Mouse (Mus musculus): Measurements from ENCODE around the gene Macrod2.

DNA sequence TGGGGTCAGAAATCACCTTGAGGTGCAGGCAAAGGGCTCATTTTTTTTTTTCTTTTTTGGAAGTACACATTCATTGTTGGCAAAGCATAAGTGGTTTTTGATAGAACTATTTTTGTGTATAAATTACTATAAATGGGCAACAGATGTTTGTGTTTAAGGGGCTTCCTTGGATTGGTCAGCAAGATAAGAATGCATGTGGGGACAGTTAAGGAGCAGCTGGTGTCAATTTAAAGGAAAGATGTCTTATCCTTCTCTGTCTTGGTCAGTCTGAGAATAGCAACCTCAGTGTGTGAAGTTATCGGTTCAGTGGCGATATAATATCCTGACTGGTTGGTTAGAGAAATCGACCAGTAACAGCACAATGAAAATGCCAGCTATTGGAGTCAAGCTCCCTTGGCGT lies 877.9 kb downstream of the Macrod2 start:
- TF ChIP-seq CTCF (IDR thresholded peaks at IDR 0.05; ENCODE audit: extremely low read depth, insufficient read length, insufficient replicate concordance, low read depth, low read length): no peak
- no peak for TF ChIP-seq POLR2A (IDR thresholded peaks at IDR 0.05; ENCODE audit: low read depth, low read length)
